Mouse (Mus musculus) heart, adult 18-20 months (tissue): ENCODE results near the gene Sall2. TPM values are rescaled to one million over a fixed set of nuclear protein-coding genes. Genes with fewer than 3 reads are reported as not detected.
A peak's percentile ranks its signal among the peaks of the same experiment; 100 is the strongest.
"Not testable (repeated sequence)": the region's sequence is repeated elsewhere in the genome, so short reads cannot be mapped to it uniquely, and the experiment has no call there.

Experiments used
- DNase-seq, 2 experiments: peaks; one replicate each; pipeline ENCODE4 v3.0.0; 2021 to 2022; ENCODE audit warnings: mixed read lengths in 1 of 2
- total RNA-seq, 2 experiments: library from RNA; stranded (reverse); gene quantifications; 2 replicates each; pipeline ENCODE4 v1.2.3; 2021

Sall2 gene
- total RNA-seq, 2 experiments from 2014 or later: 0.97 to 1.0 TPM

DNA sequence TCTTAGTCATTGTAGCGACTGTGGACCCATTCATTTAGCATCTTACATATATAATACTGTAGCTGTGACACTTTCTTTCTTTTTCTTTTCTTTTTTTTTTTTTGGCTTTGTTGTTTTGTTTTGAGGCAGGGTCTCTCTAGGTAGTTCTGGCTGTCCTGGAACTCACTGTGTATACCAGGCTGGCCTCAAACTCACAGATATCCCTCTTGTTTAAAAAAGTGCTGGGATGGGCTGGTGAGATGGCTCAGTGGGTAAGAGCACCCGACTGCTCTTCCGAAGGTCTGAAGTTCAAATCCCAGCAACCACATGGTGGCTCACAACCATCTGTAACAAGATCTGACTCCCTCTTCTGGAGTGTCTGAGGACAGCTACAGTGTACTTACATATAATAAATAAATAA lies 25.0 kb downstream of the Sall2 start:
- not testable (repeated sequence) for DNase-seq

GRCm38 (mm10) chr14:52295558-52296264 lies 32.9 kb downstream of the Sall2 start:
- peak in 1 of 2 experiments; percentile 20 for DNase-seq

DNA sequence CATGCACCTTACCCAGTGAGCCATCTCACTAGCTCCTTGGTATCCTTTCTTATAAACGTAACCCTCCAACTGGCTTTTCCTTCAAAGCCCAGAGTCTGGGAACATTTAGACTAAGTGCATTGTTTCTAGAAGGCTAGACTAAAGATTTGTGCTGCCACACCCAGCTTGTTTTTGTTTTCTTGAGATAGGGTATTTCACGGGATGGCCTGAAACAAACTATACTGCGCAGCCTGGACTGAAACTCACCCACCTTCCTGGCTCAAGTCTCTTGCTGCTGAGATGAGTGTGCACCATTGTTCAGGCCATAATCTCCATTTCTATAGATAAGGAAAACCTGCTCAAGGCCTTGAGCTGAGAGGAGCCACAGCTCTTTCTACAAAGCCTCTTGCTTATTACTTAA lies 44.4 kb downstream of the Sall2 start:
- no peak for DNase-seq

GRCm38 (mm10) chr14:52283629-52284028 lies 44.9 kb downstream of the Sall2 start:
- DNase-seq: no peak

GRCm38 (mm10) chr14:52279747-52280120 lies 48.8 kb downstream of the Sall2 start:
- DNase-seq: no peak

DNA sequence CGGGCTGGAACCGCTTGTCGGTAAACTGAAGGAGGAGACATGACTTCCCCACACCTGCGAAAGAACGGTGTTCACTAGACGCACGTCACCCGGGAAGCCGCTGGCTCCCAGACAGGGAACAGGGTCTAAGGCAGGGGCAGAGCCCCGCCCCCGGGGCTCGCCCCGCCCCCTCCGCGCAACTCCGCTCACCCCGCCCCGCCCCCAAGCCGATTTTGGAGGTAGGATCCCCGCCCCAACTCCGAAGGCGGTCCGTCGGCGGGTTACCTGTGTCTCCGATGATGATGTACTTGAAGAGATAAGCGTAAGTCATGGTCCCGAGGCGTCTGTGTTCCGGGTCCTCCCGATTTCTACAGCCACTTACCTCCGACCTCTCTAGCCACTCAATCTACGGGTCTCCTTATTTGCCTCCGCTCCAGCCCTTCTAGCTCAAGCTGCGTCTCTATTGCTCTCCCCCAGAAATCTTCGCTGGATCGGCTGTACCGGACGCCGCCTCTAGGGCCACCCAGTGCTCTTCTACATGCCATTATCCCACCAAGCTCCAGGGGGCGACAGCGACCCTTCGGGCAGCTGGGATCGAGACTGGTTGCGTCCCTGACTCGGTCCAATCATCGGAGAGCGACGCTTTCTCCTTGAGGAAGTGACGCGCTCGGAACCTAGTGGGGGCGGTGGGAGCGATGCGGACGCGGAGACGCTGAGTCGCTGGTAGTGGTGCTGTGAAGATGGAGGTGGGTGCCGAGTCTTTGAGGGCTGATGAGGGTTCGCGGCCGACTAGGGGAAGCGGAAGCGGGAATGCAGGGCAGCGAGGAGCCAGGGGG lies 49.4 kb downstream of the Sall2 start, which contains the start of the genes Tox4 and Rab2b:
Tox4 (plus strand) TSS at position 215 of the 815 bp plus-strand sequence.
Rab2b (minus strand) TSS at position 614 of the 815 bp plus-strand sequence.
- DNase-seq: peak; percentile 99

DNA sequence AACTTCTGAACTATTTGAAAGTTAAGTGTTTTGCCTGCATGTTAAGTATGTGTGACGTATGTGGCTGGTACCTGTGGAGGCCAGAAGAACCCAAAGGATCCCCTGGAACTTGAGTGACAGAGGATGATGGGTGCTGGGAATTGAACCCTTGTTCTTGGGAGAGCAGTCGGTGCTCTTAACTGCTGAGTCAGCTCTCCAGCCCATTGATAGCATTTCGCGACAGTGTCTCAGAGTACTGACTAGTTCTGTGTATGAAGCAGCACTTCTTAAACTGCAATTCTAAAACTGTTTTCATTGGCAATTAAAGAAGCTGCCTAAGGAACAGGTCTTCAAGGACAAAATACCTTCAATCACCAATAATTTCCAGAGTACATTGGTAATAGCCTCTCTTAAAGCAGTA lies 51.4 kb downstream of the Sall2 start:
- DNase-seq: no peak

GRCm38 (mm10) chr14:52272781-52273180 lies 55.8 kb downstream of the Sall2 start:
- DNase-seq: no peak

Other genes with a start within 250 kb of the Sall2 start
- gene Hnrnpc, start 224.7 kb downstream of the Sall2 start, total RNA-seq: 100 to 1,000 TPM; 139 to 142 TPM
- 1 to 10 TPM in 1 of 2 experiments, under 1 TPM in 1; 0.30 to 1.0 TPM for gene Rpgrip1, start 218.1 kb downstream of the Sall2 start, total RNA-seq
- 10 to 100 TPM; 22.3 to 23.7 TPM for gene Supt16, start 131.3 kb downstream of the Sall2 start, total RNA-seq
- gene Chd8, start 71.0 kb downstream of the Sall2 start, total RNA-seq: 10 to 100 TPM; 34.2 to 37.7 TPM
- 10 to 100 TPM; 30.3 to 35.8 TPM for gene Tox4, start 49.6 kb downstream of the Sall2 start, total RNA-seq
- 1 to 10 TPM; 3.8 to 5.5 TPM for gene Rab2b, start 49.2 kb downstream of the Sall2 start, total RNA-seq
- 10 to 100 TPM; 16.2 to 18.1 TPM for gene Mettl3, start 23.6 kb downstream of the Sall2 start, total RNA-seq
- gene Olfr1513, start 27.6 kb upstream of the Sall2 start, total RNA-seq: not detected
- gene Olfr1512, start 50.4 kb upstream of the Sall2 start, total RNA-seq: not detected
- gene Olfr1511, start 68.6 kb upstream of the Sall2 start, total RNA-seq: not detected
- not detected for gene Olfr1510, start 85.6 kb upstream of the Sall2 start, total RNA-seq
- not detected for gene Olfr1509, start 114.2 kb upstream of the Sall2 start, total RNA-seq
- gene Olfr1508, start 138.7 kb upstream of the Sall2 start, total RNA-seq: not detected
- not detected for gene Olfr1507, start 167.0 kb upstream of the Sall2 start, total RNA-seq